ENCODE assay signal across 8 mouse cellular contexts in genomic region chr15:89140659-89141252, GRCm38 (mm10). TPM values are rescaled to one million over a fixed set of nuclear protein-coding genes. Genes with fewer than 3 reads are reported as not detected.
DNase-seq lines count a peak whose midpoint lies in the region; ATAC-seq and TF ChIP-seq lines count a peak whose summit lies in the region.

Gene Mapk12, minus strand, starts transcription at chr15:89140703.

- peak within 1 kb of the TSS; percentile 34 for H3ac ChIP-seq in myocyte (ENCODE audit: control insufficient read depth, insufficient read length)

- H3K27ac ChIP-seq in brown adipose tissue, adult 24 weeks (replicated peaks; ENCODE audit: low read depth, low read length) = peak within 1 kb of the TSS; percentile 82
- no peak within 1 kb of the TSS for H3K27ac ChIP-seq in forebrain, postnatal 0 days (ENCODE audit: low read depth, low read length)
- H3K27ac ChIP-seq in hindbrain, embryonic 11.5 days (ENCODE audit: low read depth, low read length) = peak within 1 kb of the TSS; percentile 62
- H3K27ac ChIP-seq in limb, embryonic 15.5 days = no peak within 1 kb of the TSS; the same call in 1 of the 2 replicates

- TF ChIP-seq POLR2A in myocyte (IDR thresholded peaks at IDR 0.05; ENCODE audit: insufficient read length, low read depth) = peak; percentile 39

- 1% methylated on average over 21 of the region's 21 CpGs for WGBS in forebrain, postnatal 0 days
- WGBS in hindbrain, embryonic 11.5 days = 2% methylated on average over 19 of the region's 21 CpGs
- 0% methylated on average over 21 of the region's 21 CpGs for WGBS in limb, embryonic 15.5 days

- H3K4me1 ChIP-seq in brown adipose tissue, adult 24 weeks (ENCODE audit: control insufficient read depth, insufficient read depth, insufficient read length, low read length) = peaks cover 24% of the 10 kb centered on the region
- 0 out of 2 replicates have a peak, but pooled peaks cover 7% of the 10 kb centered on the region for H3K4me1 ChIP-seq in forebrain, postnatal 0 days (ENCODE audit: insufficient read depth)
- H3K4me1 ChIP-seq in hindbrain, embryonic 11.5 days (replicated peaks; ENCODE audit: control insufficient read depth, insufficient read depth, low read length) = peaks cover 2% of the 10 kb centered on the region; the same call in 1 of the 2 replicates
- H3K4me1 ChIP-seq in limb, embryonic 15.5 days = peaks cover 20% of the 10 kb centered on the region

- H3K27me3 ChIP-seq in forebrain, postnatal 0 days (ENCODE audit: insufficient read depth, low read length) = peaks cover 5% of the 10 kb centered on the region; the same call in 1 of the 2 replicates
- no peaks in the 10 kb centered on the region for H3K27me3 ChIP-seq in hindbrain, embryonic 11.5 days (ENCODE audit: control insufficient read depth, insufficient read depth, low read length)
- H3K27me3 ChIP-seq in limb, embryonic 15.5 days = peaks cover 46% of the 10 kb centered on the region
- H3K27me3 ChIP-seq in myocyte (ENCODE audit: control insufficient read depth, insufficient read depth, insufficient read length) = no peaks in the 10 kb centered on the region

- H3K9me3 ChIP-seq in forebrain, postnatal 0 days (ENCODE audit: low read length) = no peaks in the 10 kb centered on the region
- no peaks in the 10 kb centered on the region for H3K9me3 ChIP-seq in hindbrain, embryonic 11.5 days (ENCODE audit: control insufficient read depth, low read length)
- H3K9me3 ChIP-seq in limb, embryonic 15.5 days = no peaks in the 10 kb centered on the region

- DNase-seq in frontal cortex, postnatal 14 days (ENCODE audit: low spot score in 2 of 2) = no peak
- DNase-seq in forebrain, postnatal 0 days = no peak
- DNase-seq in hindbrain, embryonic 11.5 days (ENCODE audit: low spot score) = peak; percentile 70
- DNase-seq in ovary, postnatal 10 days (ENCODE audit: low spot score) = no peak

- H3K79me2 ChIP-seq in myocyte (ENCODE audit: control insufficient read depth, insufficient read depth) = no peaks in the 10 kb centered on the region

- peaks cover 14% of the 10 kb centered on the region for H3K36me3 ChIP-seq in forebrain, postnatal 0 days (ENCODE audit: insufficient read depth)
- 0 out of 2 replicates have a peak, but pooled peaks cover 2% of the 10 kb centered on the region for H3K36me3 ChIP-seq in hindbrain, embryonic 11.5 days (ENCODE audit: control insufficient read depth, insufficient read depth, low read length)
- H3K36me3 ChIP-seq in limb, embryonic 15.5 days = no peaks in the 10 kb centered on the region
- no peaks in the 10 kb centered on the region for H3K36me3 ChIP-seq in myocyte (ENCODE audit: control insufficient read depth, insufficient read depth)

- H3K4me3 ChIP-seq in brown adipose tissue, adult 24 weeks (ENCODE audit: insufficient read depth, low read depth, low read length) = peak within 1 kb of the TSS; percentile 70
- H3K4me3 ChIP-seq in forebrain, postnatal 0 days (ENCODE audit: low read depth, low read length) = peak within 1 kb of the TSS; percentile 36
- peak within 1 kb of the TSS; percentile 55 for H3K4me3 ChIP-seq in hindbrain, embryonic 11.5 days (ENCODE audit: low read depth, low read length)
- peak within 1 kb of the TSS; percentile 48 for H3K4me3 ChIP-seq in limb, embryonic 15.5 days
- H3K4me3 ChIP-seq in myocyte = peak within 1 kb of the TSS; percentile 46

- H3K4me2 ChIP-seq in forebrain, postnatal 0 days (ENCODE audit: low read depth) = peak within 1 kb of the TSS; percentile 91
- H3K4me2 ChIP-seq in hindbrain, embryonic 11.5 days (replicated peaks; ENCODE audit: low read depth, low read length) = peak within 1 kb of the TSS; percentile 98
- H3K4me2 ChIP-seq in limb, embryonic 15.5 days = peak within 1 kb of the TSS; percentile 90
- peak within 1 kb of the TSS; percentile 93 for H3K4me2 ChIP-seq in myocyte (ENCODE audit: low read depth)

- peak; percentile 22; the same call in 1 of the 2 replicates for ATAC-seq in frontal cortex, adult (ENCODE audit: low TSS enrichment)
- ATAC-seq in forebrain, postnatal 0 days = peak; percentile 44; the same call in 1 of the 2 replicates
- ATAC-seq in hindbrain, embryonic 11.5 days (ENCODE audit: low FRiP score) = peak; percentile 79
- peak; percentile 25; the same call in 1 of the 2 replicates for ATAC-seq in limb, embryonic 15.5 days (ENCODE audit: insufficient number of reproducible peaks, low FRiP score, low TSS enrichment, low read depth)

- TF ChIP-seq CTCF in forebrain, postnatal 0 days (IDR thresholded peaks at IDR 0.05; ENCODE audit: low read depth) = no peak

- H3K9ac ChIP-seq in forebrain, postnatal 0 days = peak within 1 kb of the TSS; percentile 41
- H3K9ac ChIP-seq in hindbrain, embryonic 11.5 days (ENCODE audit: low read depth, low read length) = peak within 1 kb of the TSS; percentile 73
- peak within 1 kb of the TSS; percentile 27; the same call in 1 of the 2 replicates for H3K9ac ChIP-seq in limb, embryonic 15.5 days

TF ChIP-seq in myocyte, 11 proteins besides CTCF, POLR2A, EP300 and RAD21:
- TF ChIP-seq POLR2AphosphoS2 (IDR thresholded peaks at IDR 0.05; ENCODE audit: insufficient read length, low read depth) = peak; percentile 22
- TF ChIP-seq TCF3 (IDR thresholded peaks at IDR 0.05; ENCODE audit: insufficient read length, low read depth) = no peak
- peak; percentile 91 for TF ChIP-seq USF1 (IDR thresholded peaks at IDR 0.05; ENCODE audit: low read depth)
- TF ChIP-seq CEBPB (IDR thresholded peaks at IDR 0.05; ENCODE audit: insufficient read depth, poor library complexity, severe bottlenecking) = no peak
TF ChIP-seq in myocyte: peak in this region for 2.

RNA-seq across cellular contexts. Expression of gene Mapk12, which starts in this region (rescaled TPM):
- polyA plus RNA-seq in brown adipose tissue, adult 24 weeks (2012; ENCODE audit: insufficient read depth, insufficient read length, missing spikeins) = 6.6 and 7.5 TPM in 2 replicates
- total RNA-seq in forebrain, postnatal 0 days (2014; rRNA removed) = 1.8 and 3.4 TPM in 2 replicates
- 2.0 and 2.8 TPM in 2 replicates for polyA plus RNA-seq in forebrain, postnatal 0 days (2015; fragmentation: Nextera tagmentation; extraction: Ambion mirVana)
- 16.5 and 17.8 TPM in 2 replicates for polyA plus RNA-seq in hindbrain, embryonic 11.5 days (2014; fragmentation: Nextera tagmentation; extraction: Ambion mirVana)
- polyA plus RNA-seq in limb, embryonic 15.5 days (2015; fragmentation: Nextera tagmentation; extraction: Ambion mirVana) = 7.1 and 15.4 TPM in 2 replicates
- polyA plus RNA-seq in myocyte (2012; fragmentation: generic; extraction: Trizol) = 35.0 TPM

Comparison
In these comparisons a context has a peak if more than half of its experiments do, and no peak if none do; other contexts are left out.
1. ATAC-seq: peak in every context shown above with its lines; median percentile 79 in hindbrain, embryonic 11.5 days; 44 in forebrain, postnatal 0 days; 25 in limb, embryonic 15.5 days; 22 in frontal cortex, adult.
2. H3K27ac ChIP-seq: peak in brown adipose tissue, adult 24 weeks (single experiment) and hindbrain, embryonic 11.5 days (single experiment); none in forebrain, postnatal 0 days (single experiment) and limb, embryonic 15.5 days (single experiment).
3. Peak in every context shown above with its lines, with median percentiles within 50 percentile points of each other: H3K4me3 ChIP-seq, H3K4me2 ChIP-seq and H3K9ac ChIP-seq.